8 mouse cellular contexts compared by ENCODE assay signal in genomic region chr15:81693967-81694881, GRCm38 (mm10). TPM values are rescaled to one million over a fixed set of nuclear protein-coding genes. Genes with fewer than 3 reads are reported as not detected.
A peak's percentile ranks its signal among the peaks of the same experiment; 100 is the strongest.
DNase-seq lines count a peak whose midpoint lies in the region; ATAC-seq and TF ChIP-seq lines count a peak whose summit lies in the region.

No protein-coding gene starts in this region.

- H3K4me2 ChIP-seq in heart, embryonic 14.5 days (ENCODE audit: low read length): peak overlapping the region; percentile 99
- H3K4me2 ChIP-seq in liver, embryonic 14.5 days (ENCODE audit: low read depth): peak overlapping the region; percentile 64
- H3K4me2 ChIP-seq in neural tube, embryonic 11.5 days (ENCODE audit: low read depth): peak overlapping the region; percentile 85
- H3K4me2 ChIP-seq in stomach, embryonic 16.5 days (ENCODE audit: low read depth, low read length): peak overlapping the region; percentile 100

- peaks cover 45% of the 10 kb centered on the region for H3K27me3 ChIP-seq in heart, embryonic 14.5 days (ENCODE audit: control insufficient read depth, insufficient read depth, low read length)
- H3K27me3 ChIP-seq in liver, embryonic 14.5 days (ENCODE audit: control insufficient read depth, insufficient read depth, low read length): peaks cover 45% of the 10 kb centered on the region
- H3K27me3 ChIP-seq in neural tube, embryonic 11.5 days (ENCODE audit: control insufficient read depth, insufficient read depth, low read length): peaks cover 44% of the 10 kb centered on the region
- H3K27me3 ChIP-seq in stomach, embryonic 16.5 days (ENCODE audit: control insufficient read depth, insufficient read depth, low read length): peaks cover 21% of the 10 kb centered on the region

- DNase-seq in CD4-positive, CD25-positive, alpha-beta regulatory T cell, adult 2 months (ENCODE audit: low read depth, low spot score): peak; percentile 80
- peak; percentile 85 for DNase-seq in brain, embryonic 14.5 days (ENCODE audit: low read depth)
- DNase-seq in fibroblast of lung, adult 2 months (ENCODE audit: low read depth): peak; percentile 37
- DNase-seq in kidney, postnatal 10 days: peak; percentile 90
- DNase-seq in liver, embryonic 14.5 days (ENCODE audit: low read depth in 3 of 3, low spot score in 3 of 3): peak; percentile 37 to 41 (median 41)
- DNase-seq in neural tube, embryonic 11.5 days (ENCODE audit: low spot score): peak; percentile 90

- peak overlapping the region; percentile 79 for H3K9ac ChIP-seq in heart, embryonic 14.5 days (ENCODE audit: low read length)
- H3K9ac ChIP-seq in liver, embryonic 14.5 days (replicated peaks): no peak overlapping the region
- peak overlapping the region; percentile 65 for H3K9ac ChIP-seq in neural tube, embryonic 11.5 days (ENCODE audit: low read length)
- peak overlapping the region; percentile 82 for H3K9ac ChIP-seq in stomach, embryonic 16.5 days (ENCODE audit: low read length)

- peak; percentile 60 for ATAC-seq in heart, embryonic 14.5 days (ENCODE audit: insufficient number of reproducible peaks, insufficient read depth, low FRiP score, low read depth)
- peak; percentile 73 for ATAC-seq in liver, embryonic 14.5 days (ENCODE audit: insufficient read depth)
- peak; percentile 89 for ATAC-seq in neural tube, embryonic 11.5 days (ENCODE audit: insufficient read depth, low FRiP score, low TSS enrichment)
- peak; percentile 80; the same call in 1 of the 2 replicates for ATAC-seq in stomach, embryonic 16.5 days (ENCODE audit: insufficient read depth, low FRiP score)

- H3K27ac ChIP-seq in heart, embryonic 14.5 days (replicated peaks in 1 of 2; ENCODE audit: control insufficient read depth in 1 of 2, insufficient read depth in 1 of 2, low read depth in 2 of 2, low read length in 2 of 2): no peak overlapping the region
- H3K27ac ChIP-seq in liver, embryonic 14.5 days: no peak overlapping the region
- no peak overlapping the region; the same call in 1 of the 2 replicates for H3K27ac ChIP-seq in neural tube, embryonic 11.5 days (ENCODE audit: low read depth, low read length)
- H3K27ac ChIP-seq in stomach, embryonic 16.5 days (ENCODE audit: low read length): no peak overlapping the region

- H3K4me3 ChIP-seq in heart, embryonic 14.5 days (ENCODE audit: control insufficient read depth in 1 of 2, insufficient read depth in 1 of 2, low read depth in 1 of 2, low read length in 2 of 2): peak overlapping the region; percentile 59 to 63
- H3K4me3 ChIP-seq in liver, embryonic 14.5 days (ENCODE audit: insufficient read depth in 1 of 2, low read depth in 2 of 2, low read length in 2 of 2): peak overlapping the region; percentile 26 to 49
- peak overlapping the region; percentile 54 for H3K4me3 ChIP-seq in neural tube, embryonic 11.5 days (ENCODE audit: low read depth, low read length)
- H3K4me3 ChIP-seq in stomach, embryonic 16.5 days (replicated peaks; ENCODE audit: low read length): peak overlapping the region; percentile 58

- H3K9me3 ChIP-seq in heart, embryonic 14.5 days (ENCODE audit: control insufficient read depth, low read length): no peaks in the 10 kb centered on the region
- H3K9me3 ChIP-seq in liver, embryonic 14.5 days (ENCODE audit: control insufficient read depth, low read length): no peaks in the 10 kb centered on the region
- H3K9me3 ChIP-seq in neural tube, embryonic 11.5 days (ENCODE audit: control insufficient read depth, low read length): no peaks in the 10 kb centered on the region
- H3K9me3 ChIP-seq in stomach, embryonic 16.5 days (replicated peaks; ENCODE audit: control insufficient read depth, low read length): no peaks in the 10 kb centered on the region

- H3K4me1 ChIP-seq in heart, embryonic 14.5 days (ENCODE audit: control insufficient read depth in 2 of 2, insufficient read depth in 2 of 2, low read length in 2 of 2): peaks cover 2 to 9% of the 10 kb centered on the region in 2 experiments; a peak in 3 of 4 replicates
- H3K4me1 ChIP-seq in liver, embryonic 14.5 days (replicated peaks; ENCODE audit: control insufficient read depth in 2 of 2, insufficient read depth in 2 of 2, low read length in 1 of 2): no peaks in the 10 kb centered on the region
- H3K4me1 ChIP-seq in neural tube, embryonic 11.5 days (ENCODE audit: control insufficient read depth, insufficient read depth, low read length): peaks cover 6% of the 10 kb centered on the region; the same call in 1 of the 2 replicates
- peaks cover 6% of the 10 kb centered on the region; the same call in 1 of the 2 replicates for H3K4me1 ChIP-seq in stomach, embryonic 16.5 days (ENCODE audit: control insufficient read depth, insufficient read depth, low read length)

- H3K36me3 ChIP-seq in heart, embryonic 14.5 days (ENCODE audit: control insufficient read depth, insufficient read depth, low read length): no peaks in the 10 kb centered on the region
- H3K36me3 ChIP-seq in liver, embryonic 14.5 days (replicated peaks; ENCODE audit: control insufficient read depth, insufficient read depth, low read depth): no peaks in the 10 kb centered on the region
- H3K36me3 ChIP-seq in neural tube, embryonic 11.5 days (ENCODE audit: control insufficient read depth, insufficient read depth, low read length): no peaks in the 10 kb centered on the region; the same call in 1 of the 2 replicates
- H3K36me3 ChIP-seq in stomach, embryonic 16.5 days (ENCODE audit: control insufficient read depth, insufficient read depth, low read length): no peaks in the 10 kb centered on the region

- WGBS in heart, embryonic 14.5 days: under 1% methylated on average over 91 of the region's 107 CpGs
- 1% methylated on average over 93 of the region's 107 CpGs for WGBS in liver, embryonic 14.5 days (ENCODE audit: insufficient replicate concordance)
- WGBS in neural tube, embryonic 11.5 days: under 1% methylated on average over 82 of the region's 107 CpGs
- 1% methylated on average over 101 of the region's 107 CpGs for WGBS in stomach, embryonic 16.5 days

- TF ChIP-seq EP300 in liver, embryonic 14.5 days (IDR thresholded peaks at IDR 0.05; ENCODE audit: low read depth): no peak

- no peak; the same call in 1 of the 2 replicates for TF ChIP-seq POLR2A in brain, embryonic 14.5 days (IDR thresholded peaks at IDR 0.05; ENCODE audit: borderline replicate concordance, extremely low read depth, insufficient read depth, insufficient read length, poor library complexity, severe bottlenecking)

- TF ChIP-seq CTCF in brain, embryonic 14.5 days (IDR thresholded peaks at IDR 0.05; ENCODE audit: borderline replicate concordance, extremely low read depth, insufficient read depth, insufficient read length): peak; percentile 69
- peak; percentile 72 for TF ChIP-seq CTCF in liver, embryonic 14.5 days (IDR thresholded peaks at IDR 0.05; ENCODE audit: low read depth)

RNA-seq across cellular contexts. Expression of gene Chadl, which starts 2.9 kb away (rescaled TPM):
- polyA plus RNA-seq in brain, embryonic 14.5 days (2012; rRNA removed): 14.8 and 14.9 TPM in 2 replicates
- polyA plus RNA-seq in heart, embryonic 14.5 days (2014; fragmentation: Nextera tagmentation; extraction: Ambion mirVana): 1.1 and 1.3 TPM in 2 replicates
- 0.20 and 0.28 TPM in 2 replicates for polyA plus RNA-seq in liver, embryonic 14.5 days (2012; rRNA removed)
- polyA plus RNA-seq in liver, embryonic 14.5 days (2014; fragmentation: Nextera tagmentation; extraction: Ambion mirVana): 0.25 and 0.33 TPM in 2 replicates
- 2.4 and 3.0 TPM in 2 replicates for polyA plus RNA-seq in neural tube, embryonic 11.5 days (2014; fragmentation: Nextera tagmentation; extraction: Ambion mirVana)
- 2.2 and 2.7 TPM in 2 replicates for polyA plus RNA-seq in stomach, embryonic 16.5 days (2015; fragmentation: Nextera tagmentation; extraction: Ambion mirVana)

RNA-seq across cellular contexts. Expression of gene L3mbtl2, which starts 30.5 kb away (rescaled TPM):
- 24.8 and 25.7 TPM in 2 replicates for polyA plus RNA-seq in brain, embryonic 14.5 days (2012; rRNA removed)
- 14.0 and 15.0 TPM in 2 replicates for polyA plus RNA-seq in heart, embryonic 14.5 days (2014; fragmentation: Nextera tagmentation; extraction: Ambion mirVana)
- 8.9 and 10.7 TPM in 2 replicates for polyA plus RNA-seq in liver, embryonic 14.5 days (2012; rRNA removed)
- 10.4 and 12.0 TPM in 2 replicates for polyA plus RNA-seq in liver, embryonic 14.5 days (2014; fragmentation: Nextera tagmentation; extraction: Ambion mirVana)
- polyA plus RNA-seq in neural tube, embryonic 11.5 days (2014; fragmentation: Nextera tagmentation; extraction: Ambion mirVana): 28.6 and 31.7 TPM in 2 replicates
- 19.0 and 20.5 TPM in 2 replicates for polyA plus RNA-seq in stomach, embryonic 16.5 days (2015; fragmentation: Nextera tagmentation; extraction: Ambion mirVana)

RNA-seq across cellular contexts. Expression of gene Zc3h7b, which starts 50.6 kb away (rescaled TPM):
- polyA plus RNA-seq in brain, embryonic 14.5 days (2012; rRNA removed): 80.6 and 102 TPM in 2 replicates
- 23.1 and 26.6 TPM in 2 replicates for polyA plus RNA-seq in heart, embryonic 14.5 days (2014; fragmentation: Nextera tagmentation; extraction: Ambion mirVana)
- polyA plus RNA-seq in liver, embryonic 14.5 days (2012; rRNA removed): 5.2 and 5.7 TPM in 2 replicates
- 4.0 and 5.3 TPM in 2 replicates for polyA plus RNA-seq in liver, embryonic 14.5 days (2014; fragmentation: Nextera tagmentation; extraction: Ambion mirVana)
- polyA plus RNA-seq in neural tube, embryonic 11.5 days (2014; fragmentation: Nextera tagmentation; extraction: Ambion mirVana): 48.8 TPM in 2 replicates
- 21.5 and 23.9 TPM in 2 replicates for polyA plus RNA-seq in stomach, embryonic 16.5 days (2015; fragmentation: Nextera tagmentation; extraction: Ambion mirVana)

RNA-seq across cellular contexts. Expression of gene Rangap1, which starts 51.1 kb away (rescaled TPM):
- polyA plus RNA-seq in brain, embryonic 14.5 days (2012; rRNA removed): 98.8 and 131 TPM in 2 replicates
- 71.1 and 75.3 TPM in 2 replicates for polyA plus RNA-seq in heart, embryonic 14.5 days (2014; fragmentation: Nextera tagmentation; extraction: Ambion mirVana)
- 41.5 and 50.6 TPM in 2 replicates for polyA plus RNA-seq in liver, embryonic 14.5 days (2012; rRNA removed)
- polyA plus RNA-seq in liver, embryonic 14.5 days (2014; fragmentation: Nextera tagmentation; extraction: Ambion mirVana): 57.1 and 61.0 TPM in 2 replicates
- 137 and 152 TPM in 2 replicates for polyA plus RNA-seq in neural tube, embryonic 11.5 days (2014; fragmentation: Nextera tagmentation; extraction: Ambion mirVana)
- 95.8 and 98.5 TPM in 2 replicates for polyA plus RNA-seq in stomach, embryonic 16.5 days (2015; fragmentation: Nextera tagmentation; extraction: Ambion mirVana)

Comparison
In these comparisons a context has a peak if more than half of its experiments do, and no peak if none do; other contexts are left out.
1. DNase-seq: peak in every context shown above with its lines; median percentile 90 in kidney, postnatal 10 days; 90 in neural tube, embryonic 11.5 days; 85 in brain, embryonic 14.5 days; 80 in CD4-positive, CD25-positive, alpha-beta regulatory T cell, adult 2 months; 41 in liver, embryonic 14.5 days; 37 in fibroblast of lung, adult 2 months.